Mouse (Mus musculus): ENCODE results near the gene Pde8a.

GRCm38 (mm10) chr7:81195509-81195908 lies 17.9 kb upstream of the Pde8a start:
- no peak for TF ChIP-seq CTCF (IDR thresholded peaks at IDR 0.05)
- TF ChIP-seq EP300 (IDR thresholded peaks at IDR 0.05): no peak

Data from lung, postnatal 0 days (tissue).